In the genomic region with DNA sequence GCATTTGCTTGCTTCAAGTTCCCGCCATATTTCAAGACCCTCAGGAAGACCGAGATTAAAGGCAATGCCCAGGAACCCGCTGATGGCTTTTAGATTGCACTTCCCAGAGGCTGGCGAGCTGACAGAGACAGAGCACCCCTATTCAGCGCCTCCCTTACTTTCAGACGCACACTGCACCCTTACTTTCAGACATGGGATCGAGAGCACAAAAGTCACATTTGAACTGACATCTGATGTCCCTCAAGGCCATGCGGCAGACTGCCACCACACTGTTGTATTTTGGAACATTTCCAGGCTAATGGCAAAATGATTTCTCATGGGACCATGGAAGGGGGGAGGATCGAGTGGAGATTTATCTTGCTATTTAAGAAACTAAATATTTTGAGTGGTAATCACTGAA, we compare ENCODE assay signal across 27 mouse cellular contexts. TPM values are rescaled to one million over a fixed set of nuclear protein-coding genes. Genes with fewer than 3 reads are reported as not detected.
A peak's percentile ranks its signal among the peaks of the same experiment; 100 is the strongest.
DNase-seq lines count a peak whose midpoint lies in the region; ATAC-seq lines count a peak whose summit lies in the region.
"Had no signal": no experiment of that assay in that cellular context is flagged by ENCODE, and none has a peak within 500 bp of the region (broad histone marks: within the 10 kb centered on the region; RNA-seq: fewer than 3 reads in every experiment).

No protein-coding gene starts in this region.

- DNase-seq in embryo, embryonic 11 days: peak; percentile 11
- no peak for DNase-seq in embryo, embryonic 9.5 days (ENCODE audit: extremely low spot score)
- peak; percentile 28 for DNase-seq in liver, embryonic 11.5 days (ENCODE audit: low spot score)
- DNase-seq in liver: no peak
- DNase-seq in neural tube, embryonic 11.5 days (ENCODE audit: low spot score): peak; percentile 21
- no peak for DNase-seq in neural tube, embryonic 10.5 days (ENCODE audit: extremely low spot score, low spot score)
- peak; percentile 35 for DNase-seq in adrenal gland, postnatal 25 days
- DNase-seq in frontal cortex, postnatal 36 days (ENCODE audit: low spot score in 2 of 2): no peak
- DNase-seq: B cell, adult 2 months; cerebellum, adult 2 months; forebrain, postnatal 0 days; gastrocnemius, adult 2 months; thymus, adult 18-20 months; thymus, postnatal 4 days had no signal

- no peak overlapping the region for H3K4me2 ChIP-seq in liver, embryonic 11.5 days
- no peak overlapping the region for H3K4me2 ChIP-seq in neural tube, embryonic 11.5 days (ENCODE audit: low read depth)
- H3K4me2 ChIP-seq: liver, embryonic 12.5 days; stomach, embryonic 15.5 days had no signal

- H3K9ac ChIP-seq in liver, embryonic 11.5 days (ENCODE audit: low read depth, low read length): no peak overlapping the region
- no peak overlapping the region for H3K9ac ChIP-seq in neural tube, embryonic 11.5 days (ENCODE audit: low read length)
- H3K9ac ChIP-seq: forebrain, postnatal 0 days; liver, embryonic 12.5 days; stomach, embryonic 15.5 days had no signal

- 78% methylated on average over 9 of the region's 9 CpGs for WGBS in liver, embryonic 11.5 days
- WGBS in neural tube, embryonic 11.5 days: 59% methylated on average over 9 of the region's 9 CpGs

- no peaks in the 10 kb centered on the region for H3K27me3 ChIP-seq in liver, embryonic 11.5 days (replicated peaks; ENCODE audit: control insufficient read depth, insufficient read depth, low read length)
- H3K27me3 ChIP-seq in neural tube, embryonic 11.5 days (ENCODE audit: control insufficient read depth, insufficient read depth, low read length): no peaks in the 10 kb centered on the region
- H3K27me3 ChIP-seq: liver, embryonic 12.5 days; stomach, embryonic 15.5 days had no signal

- ATAC-seq in liver, embryonic 11.5 days (replicated peaks; ENCODE audit: low FRiP score): no peak
- ATAC-seq in neural tube, embryonic 11.5 days (ENCODE audit: insufficient read depth, low FRiP score, low TSS enrichment): no peak
- ATAC-seq: forebrain, postnatal 0 days; intestine, postnatal 0 days; liver, embryonic 12.5 days; lung, postnatal 0 days had no signal

- H3K4me1 ChIP-seq in liver, embryonic 11.5 days (replicated peaks; ENCODE audit: control insufficient read depth, insufficient read depth, low read length): no peaks in the 10 kb centered on the region
- H3K4me1 ChIP-seq in neural tube, embryonic 11.5 days (ENCODE audit: control insufficient read depth, insufficient read depth, low read length): no peaks in the 10 kb centered on the region
- H3K4me1 ChIP-seq: heart, embryonic 10.5 days; limb, embryonic 10.5 days; liver, embryonic 12.5 days; stomach, embryonic 15.5 days had no signal

- H3K36me3 ChIP-seq in liver, embryonic 11.5 days (ENCODE audit: control insufficient read depth, insufficient read depth, low read length): no peaks in the 10 kb centered on the region
- no peaks in the 10 kb centered on the region for H3K36me3 ChIP-seq in neural tube, embryonic 11.5 days (ENCODE audit: control insufficient read depth, insufficient read depth, low read length)
- H3K36me3 ChIP-seq: heart, embryonic 10.5 days; limb, embryonic 10.5 days; liver, embryonic 12.5 days; stomach, embryonic 15.5 days had no signal

- no peak overlapping the region for H3K4me3 ChIP-seq in liver, embryonic 11.5 days (ENCODE audit: low read depth, low read length)
- H3K4me3 ChIP-seq in neural tube, embryonic 11.5 days (ENCODE audit: low read depth, low read length): no peak overlapping the region
- H3K4me3 ChIP-seq: gastrocnemius, adult 2 months; heart, embryonic 10.5 days; layer of hippocampus, adult 2 months; left cerebral cortex, adult 2 months; limb, embryonic 10.5 days; liver, embryonic 12.5 days; stomach, embryonic 15.5 days had no signal

- no peak overlapping the region for H3K27ac ChIP-seq in liver, embryonic 11.5 days (ENCODE audit: low read depth, low read length)
- H3K27ac ChIP-seq in neural tube, embryonic 11.5 days (ENCODE audit: low read depth, low read length): no peak overlapping the region
- H3K27ac ChIP-seq: gastrocnemius, adult 2 months; heart, embryonic 10.5 days; kidney, postnatal 0 days; layer of hippocampus, adult 2 months; left cerebral cortex, adult 2 months; limb, embryonic 10.5 days; liver, embryonic 12.5 days; stomach, embryonic 15.5 days had no signal

- H3K9me3 ChIP-seq in liver, embryonic 11.5 days (ENCODE audit: control insufficient read depth, low read length): no peaks in the 10 kb centered on the region
- H3K9me3 ChIP-seq in neural tube, embryonic 11.5 days (ENCODE audit: control insufficient read depth, low read length): no peaks in the 10 kb centered on the region
- H3K9me3 ChIP-seq: heart, embryonic 10.5 days; limb, embryonic 10.5 days; stomach, embryonic 15.5 days had no signal

RNA-seq across cellular contexts. Expression of gene Vamp9, which starts 28.5 kb away (rescaled TPM):
- polyA plus RNA-seq in liver, embryonic 11.5 days (2014; fragmentation: Nextera tagmentation; extraction: Ambion mirVana): not detected in 2 replicates
- polyA plus RNA-seq in neural tube, embryonic 11.5 days (2014; fragmentation: Nextera tagmentation; extraction: Ambion mirVana): not detected in 2 replicates
- total RNA-seq in adrenal gland, postnatal 25 days (2021): 1.7 TPM in 1 of 2 replicates, not detected in the other
- total RNA-seq: common myeloid progenitor, adult 5-6 weeks; gastrocnemius, adult 2 months; megakaryocyte-erythroid progenitor cell, adult 5-6 weeks; neutrophil, adult 5-6 weeks had no signal
- polyA plus RNA-seq: cerebellum, adult 2 months; embryonic facial prominence, embryonic 14.5 days; intestine, postnatal 0 days; limb, embryonic 10.5 days; liver, embryonic 12.5 days; lung, postnatal 0 days had no signal

Comparison
In these comparisons a context has a peak if more than half of its experiments do, and no peak if none do; other contexts are left out.
1. DNase-seq: peak in embryo, embryonic 11 days (single experiment), liver, embryonic 11.5 days (single experiment), neural tube, embryonic 11.5 days (single experiment) and adrenal gland, postnatal 25 days (single experiment); none in embryo, embryonic 9.5 days (single experiment), liver (single experiment), neural tube, embryonic 10.5 days (single experiment) and frontal cortex, postnatal 36 days (0 of 2).